Mouse (Mus musculus) intestine, postnatal 0 days (tissue): ENCODE results near the gene Kcnc1. TPM values are rescaled to one million over a fixed set of nuclear protein-coding genes. Genes with fewer than 3 reads are reported as not detected.

Source experiments
- ATAC-seq: fragments of 200-750 bp; cut with Nextera tagmentation; 2 replicates; pipeline ENCODE4 v1.8.0; 2017; ENCODE audit warnings: mild to moderate bottlenecking, moderate TSS enrichment, moderate library complexity
- H3K27ac ChIP-seq: fragments of 300-500 bp; sonication (generic); 2 replicates; pipeline ENCODE4 v1.5.1; 2014; ENCODE audit warnings: mild to moderate bottlenecking, low read depth, low read length, moderate library complexity
- H3K27me3 ChIP-seq: fragments of 300-500 bp; sonication (generic); replicated peaks from 2 replicates; pipeline ENCODE4 v1.6.1; 2014; ENCODE audit warnings: low read length, mixed read lengths; ENCODE audit not compliant: control insufficient read depth, insufficient read depth
- H3K36me3 ChIP-seq: fragments of 300-500 bp; sonication (generic); 2 replicates; pipeline ENCODE4 v1.6.1; 2014; ENCODE audit warnings: mild to moderate bottlenecking, moderate library complexity; ENCODE audit not compliant: control insufficient read depth, insufficient read depth
- H3K4me1 ChIP-seq: fragments of 300-500 bp; sonication (generic); replicated peaks from 2 replicates; pipeline ENCODE4 v1.6.1; 2014; ENCODE audit warnings: antibody characterized with exemption, low read length, mixed read lengths; ENCODE audit not compliant: control insufficient read depth, insufficient read depth
- H3K4me2 ChIP-seq: fragments of 300-500 bp; sonication (generic); replicated peaks from 2 replicates; pipeline ENCODE4 v1.6.1; 2014; ENCODE audit warnings: low read depth, mild to moderate bottlenecking, moderate library complexity
- H3K4me3 ChIP-seq: fragments of 300-500 bp; sonication (generic); 2 replicates; pipeline ENCODE4 v1.5.1; 2014; ENCODE audit warnings: low read depth, low read length
- H3K9ac ChIP-seq: fragments of 300-500 bp; sonication (generic); 2 replicates; pipeline ENCODE4 v1.6.1; 2014; ENCODE audit warnings: mild to moderate bottlenecking, low read depth, low read length
- H3K9me3 ChIP-seq: fragments of 300-500 bp; sonication (generic); 2 replicates; pipeline ENCODE4 v1.6.1; 2016; ENCODE audit warnings: mixed run types; ENCODE audit not compliant: control insufficient read depth
- CTCF ChIP-seq: sonication (generic); IDR thresholded peaks from 2 replicates; pipeline ENCODE4 v1.5.1; 2016; ENCODE audit warnings: low read depth, mild to moderate bottlenecking, control low read depth, antibody characterized with exemption, moderate library complexity
- WGBS: fragments of 180-500 bp; shearing (Covaris S2); extraction: QIAGEN DNeasy Blood & Tissue Kit; methylation state at CpG from one replicate; pipeline ENCODE4 v1.1.7; 2014; 5-methylcytosine and 5-hydroxymethylcytosine counted together
- polyA plus RNA-seq: library from polyadenylated mRNA; unstranded; fragments of >200 nt; fragmentation: Nextera tagmentation; extraction: Ambion mirVana; gene quantifications from 2 replicates; pipeline ENCODE4 v1.2.1, GENCODE M21; 2015

The Kcnc1 gene
- polyA plus RNA-seq, 1 experiment from 2014 or later: 0.39 TPM

DNA sequence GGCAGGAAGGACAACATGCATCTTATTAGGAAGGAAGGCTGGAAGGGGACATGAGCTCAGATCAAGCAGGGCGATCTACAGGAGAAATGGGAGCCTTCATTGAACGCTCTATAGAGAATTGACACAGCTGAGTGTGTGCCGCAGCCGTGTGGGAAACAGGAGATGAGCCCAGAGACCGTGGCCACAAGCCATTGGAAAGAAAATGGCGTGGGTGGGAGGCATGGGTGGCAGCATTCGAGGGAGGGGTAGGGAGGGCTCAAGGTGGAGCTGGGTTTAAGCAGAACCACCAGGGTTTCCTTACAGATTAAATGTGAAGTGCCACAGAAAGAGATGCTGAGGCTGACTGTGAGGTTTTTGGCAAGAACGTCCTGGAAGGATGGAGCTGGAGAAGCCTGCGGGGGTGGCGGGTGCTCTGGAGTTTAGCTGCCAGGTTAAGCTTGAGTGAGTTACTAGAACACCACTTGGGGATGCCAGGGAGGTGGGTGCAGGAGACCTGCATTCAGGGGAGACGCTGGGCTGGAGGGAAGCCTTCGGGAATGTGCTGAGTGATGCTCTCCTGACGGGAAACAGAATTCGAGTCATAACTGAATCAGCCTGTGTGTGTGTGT is 19.6 kb downstream of the Kcnc1 start:
- WGBS: 71% methylated on average over 14 of the region's 14 CpGs
- Histone ChIP-seq H3K4me3 (no peak overlapping the region), H3K9me3 (no peaks in the 10 kb centered on the region), H3K27me3 (no peaks in the 10 kb centered on the region), H3K27ac (no peak overlapping the region), H3K36me3 (no peaks in the 10 kb centered on the region), H3K4me2 (no peak overlapping the region), H3K9ac (no peak overlapping the region), H3K4me1 (no peaks in the 10 kb centered on the region)
- ATAC-seq: no peak
- no peak for TF ChIP-seq CTCF

DNA sequence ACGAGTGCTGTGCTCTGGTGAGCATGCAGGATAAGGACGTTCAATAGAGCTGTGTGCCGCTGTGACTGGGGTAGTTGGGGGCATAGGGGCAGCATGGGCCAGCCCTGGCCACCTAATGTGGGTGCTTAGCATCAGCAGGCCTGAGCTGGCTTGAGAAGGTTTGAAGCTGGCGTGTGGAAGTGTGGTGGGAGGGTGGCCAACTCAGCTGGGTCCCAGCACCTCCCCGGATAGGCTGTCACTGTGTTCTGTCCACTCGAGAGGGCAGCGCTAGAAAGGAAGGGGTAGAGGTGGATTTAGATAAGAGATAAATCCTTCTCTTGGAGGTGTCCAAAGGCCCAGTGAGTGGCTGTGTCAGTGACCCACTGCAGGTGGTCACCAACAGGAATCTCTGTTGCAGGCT is 21.2 kb downstream of the Kcnc1 start:
- Histone ChIP-seq H3K9ac (no peak overlapping the region), H3K36me3 (no peaks in the 10 kb centered on the region), H3K4me1 (no peaks in the 10 kb centered on the region), H3K4me3 (no peak overlapping the region), H3K4me2 (no peak overlapping the region), H3K9me3 (no peaks in the 10 kb centered on the region), H3K27me3 (no peaks in the 10 kb centered on the region), H3K27ac (no peak overlapping the region)
- no peak for TF ChIP-seq CTCF
- ATAC-seq: no peak
- WGBS: 73% methylated on average over 7 of the region's 7 CpGs

DNA sequence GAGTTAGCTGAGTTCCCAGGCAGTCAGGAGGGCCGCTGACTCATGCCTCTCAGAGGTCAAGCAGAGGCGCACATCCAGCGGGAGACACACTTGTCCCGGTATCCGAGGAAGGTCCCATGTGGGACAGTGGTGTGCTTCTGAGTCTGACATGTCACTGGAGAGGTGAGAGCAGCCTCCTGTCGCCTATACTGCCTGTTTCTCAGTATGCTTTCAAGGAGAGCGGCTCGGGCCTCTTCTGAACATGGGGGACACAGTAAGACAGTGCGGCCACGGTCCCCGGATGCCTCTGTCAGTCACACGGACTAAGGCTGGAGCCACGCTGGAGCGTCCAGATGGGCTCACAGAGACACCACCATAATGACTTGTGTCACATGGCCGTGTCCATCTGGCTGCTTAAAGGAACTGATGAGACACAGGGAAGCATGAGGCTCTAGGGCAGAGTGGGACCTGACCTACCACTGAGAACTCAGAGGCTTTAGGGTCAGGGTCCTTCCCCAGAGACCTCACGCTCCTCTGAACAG is 21.9 kb downstream of the Kcnc1 start:
- Histone ChIP-seq H3K4me3 (no peak overlapping the region), H3K36me3 (no peaks in the 10 kb centered on the region), H3K4me2 (no peak overlapping the region), H3K4me1 (no peaks in the 10 kb centered on the region), H3K27ac (no peak overlapping the region), H3K9me3 (no peaks in the 10 kb centered on the region), H3K9ac (no peak overlapping the region), H3K27me3 (no peaks in the 10 kb centered on the region)
- WGBS: 79% methylated on average over 16 of the region's 16 CpGs
- TF ChIP-seq CTCF: no peak
- ATAC-seq: no peak

DNA sequence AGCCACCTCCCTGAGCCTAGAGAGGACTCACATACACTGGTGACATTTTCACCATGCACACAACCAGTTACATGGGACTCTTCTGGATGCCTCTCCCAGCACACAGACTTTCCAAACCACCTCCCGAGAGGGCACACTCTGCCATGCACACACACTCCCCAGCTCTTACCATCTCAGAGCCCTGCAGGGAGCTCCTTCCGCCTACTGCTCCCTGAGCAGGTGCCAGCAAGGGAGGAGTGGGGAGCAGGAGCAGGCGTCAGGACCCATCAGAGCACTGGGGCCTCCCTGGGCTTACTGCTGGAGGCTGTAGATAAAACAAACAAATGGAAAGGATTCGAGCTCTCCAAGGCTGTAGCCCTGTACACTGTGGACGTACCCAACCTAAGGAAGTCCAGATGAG is 25.2 kb downstream of the Kcnc1 start:
- WGBS: 24% methylated on average over 5 of the region's 5 CpGs
- Histone ChIP-seq H3K27ac (no peak overlapping the region), H3K36me3 (no peaks in the 10 kb centered on the region), H3K4me1 (no peaks in the 10 kb centered on the region), H3K4me2 (no peak overlapping the region), H3K9me3 (no peaks in the 10 kb centered on the region), H3K9ac (no peak overlapping the region), H3K4me3 (no peak overlapping the region), H3K27me3 (no peaks in the 10 kb centered on the region)
- no peak for ATAC-seq
- no peak for TF ChIP-seq CTCF

DNA sequence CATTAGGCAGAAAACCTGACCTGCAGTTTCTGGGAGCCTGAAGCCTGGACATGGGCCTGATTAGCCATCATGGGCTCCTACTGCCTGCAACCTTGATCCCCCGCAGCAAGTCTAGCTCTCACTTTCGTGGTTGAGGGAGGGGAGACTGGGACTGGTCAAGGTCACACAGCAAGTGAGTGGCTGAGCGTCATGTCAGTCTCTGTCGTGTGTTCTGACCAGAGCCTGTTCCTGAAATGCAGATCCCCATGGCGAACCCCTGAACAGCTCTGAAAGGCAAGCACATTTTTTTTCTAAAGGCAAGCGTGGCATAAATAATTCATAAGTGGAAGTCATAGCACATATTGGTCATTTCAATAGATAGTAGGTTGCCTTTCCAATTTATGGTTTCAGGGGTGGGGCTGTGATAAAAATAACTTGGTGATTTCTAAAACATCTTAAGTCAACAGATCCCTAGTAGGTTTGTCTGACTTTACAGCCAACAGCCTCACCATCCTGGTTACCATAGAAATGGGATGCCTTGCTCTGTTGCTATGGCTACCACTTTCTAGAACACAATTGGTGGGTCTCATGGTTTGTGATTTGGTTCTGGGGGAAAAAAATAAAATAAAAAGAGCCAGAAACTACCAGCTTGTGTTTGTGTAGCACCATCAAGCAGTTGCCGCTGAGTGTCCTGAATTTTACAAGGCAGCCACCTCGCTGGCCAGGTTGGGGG is 25.9 kb downstream of the Kcnc1 start:
- no peaks in the 10 kb centered on the region for H3K4me1 ChIP-seq
- 63% methylated on average over 8 of the region's 8 CpGs for WGBS
- no peaks in the 10 kb centered on the region for H3K27me3 ChIP-seq
- no peak for TF ChIP-seq CTCF
- no peak for ATAC-seq
- no peaks in the 10 kb centered on the region for H3K36me3 ChIP-seq
- H3K4me3 ChIP-seq: no peak overlapping the region
- no peak overlapping the region for H3K27ac ChIP-seq
- no peak overlapping the region for H3K9ac ChIP-seq
- H3K9me3 ChIP-seq: no peaks in the 10 kb centered on the region
- H3K4me2 ChIP-seq: no peak overlapping the region

- no peak overlapping the region for H3K27ac ChIP-seq
- ATAC-seq: no peak
- 60% methylated on average over 18 of the region's 18 CpGs for WGBS
- TF ChIP-seq CTCF: peak; percentile 71
- no peak overlapping the region for H3K9ac ChIP-seq
- no peak overlapping the region for H3K4me2 ChIP-seq
- H3K4me3 ChIP-seq: no peak overlapping the region
- H3K9me3 ChIP-seq: no peaks in the 10 kb centered on the region
- no peaks in the 10 kb centered on the region for H3K4me1 ChIP-seq
- no peaks in the 10 kb centered on the region for H3K27me3 ChIP-seq
- no peaks in the 10 kb centered on the region for H3K36me3 ChIP-seq
These were observed 26.6 kb downstream of the Kcnc1 start for GRCm38 (mm10) chr7:46422764-46423412.
